Mouse (Mus musculus): ENCODE results near the gene Osbpl7. TPM values are rescaled to one million over a fixed set of nuclear protein-coding genes. Genes with fewer than 3 reads are reported as not detected.

The Osbpl7 gene
- polyA plus RNA-seq, 1 experiment from 2014 or later: 10.1 TPM

DNA sequence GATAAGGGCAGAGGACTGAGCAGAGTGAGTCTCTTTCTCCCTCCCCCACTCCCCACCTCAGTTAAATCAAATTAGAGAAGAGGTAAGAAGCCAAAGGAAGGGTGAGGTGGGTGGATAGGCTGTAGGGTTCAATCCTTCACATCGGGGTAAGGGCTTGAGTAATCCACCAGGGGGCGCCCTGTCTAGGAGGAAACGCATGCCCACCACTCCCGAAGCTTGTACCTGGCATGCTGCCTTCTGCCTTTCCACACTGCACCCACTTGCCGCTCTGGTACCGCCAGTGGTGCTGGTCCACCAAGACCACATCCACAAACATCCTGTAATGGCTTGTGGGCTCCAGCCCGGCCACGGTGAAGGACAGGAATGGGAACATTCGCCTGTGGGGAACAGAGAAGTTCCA is 51.3 kb downstream of the Osbpl7 start:
- 16% methylated on average over 9 of the region's 9 CpGs for WGBS
- H3K36me3 ChIP-seq: no peaks in the 10 kb centered on the region

DNA sequence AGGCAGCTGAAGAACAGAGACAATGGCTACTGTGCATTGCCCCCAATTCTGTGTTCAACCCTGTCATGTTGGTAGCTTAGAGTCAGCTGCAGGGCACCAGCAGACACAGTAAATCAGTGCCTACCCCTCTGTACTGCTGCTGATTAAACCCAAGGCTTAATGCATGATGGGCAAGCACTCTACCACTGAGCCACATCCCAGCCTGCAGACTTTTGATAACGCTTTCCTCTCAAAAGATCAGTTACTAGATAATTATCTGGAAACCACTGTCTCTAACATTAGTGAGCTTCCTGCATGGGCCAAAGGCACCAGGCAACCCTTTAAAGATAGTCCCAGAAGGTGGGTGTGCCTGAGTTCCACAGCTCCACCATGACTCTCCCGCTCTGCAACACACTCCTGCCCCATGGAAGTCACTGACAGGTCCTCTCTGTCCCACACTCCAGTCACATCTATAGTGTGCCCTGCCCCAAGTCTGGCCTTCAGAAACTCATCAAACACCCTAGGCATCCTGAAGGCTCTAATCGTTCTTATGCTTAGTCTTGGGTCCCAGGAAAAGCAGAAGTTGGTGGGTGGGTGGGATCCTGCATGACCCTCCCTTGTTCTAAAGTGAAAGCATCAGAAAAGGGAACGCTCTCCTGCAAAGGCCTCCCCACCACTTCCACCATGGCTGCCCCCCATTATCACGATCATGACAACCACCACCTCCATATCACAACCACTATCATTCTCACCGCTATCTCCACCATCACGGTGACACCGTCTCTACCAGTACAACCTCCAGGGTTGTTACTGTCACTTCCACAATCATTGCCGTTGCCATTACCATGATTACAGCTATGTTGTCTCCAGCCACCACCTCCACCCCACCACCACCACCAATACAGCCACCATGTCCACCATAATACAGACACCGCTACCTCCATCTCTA is 53.0 kb downstream of the Osbpl7 start:
- WGBS: 89% methylated on average over 10 of the region's 10 CpGs

More for the DNA sequence above, 51.3 kb downstream of the Osbpl7 start:
- H3K27me3 ChIP-seq: peaks cover 45% of the 10 kb centered on the region
- H3K4me3 ChIP-seq: no peak overlapping the region
- no peaks in the 10 kb centered on the region for H3K9me3 ChIP-seq
- H3K9ac ChIP-seq: no peak overlapping the region
- H3K27ac ChIP-seq: no peak overlapping the region
- no peak for ATAC-seq (ENCODE audit: low FRiP score, low read depth)
- no peak overlapping the region for H3K4me2 ChIP-seq (replicated peaks)
- H3K4me1 ChIP-seq: 0 out of 2 replicates have a peak, but pooled peaks cover 4% of the 10 kb centered on the region

DNA sequence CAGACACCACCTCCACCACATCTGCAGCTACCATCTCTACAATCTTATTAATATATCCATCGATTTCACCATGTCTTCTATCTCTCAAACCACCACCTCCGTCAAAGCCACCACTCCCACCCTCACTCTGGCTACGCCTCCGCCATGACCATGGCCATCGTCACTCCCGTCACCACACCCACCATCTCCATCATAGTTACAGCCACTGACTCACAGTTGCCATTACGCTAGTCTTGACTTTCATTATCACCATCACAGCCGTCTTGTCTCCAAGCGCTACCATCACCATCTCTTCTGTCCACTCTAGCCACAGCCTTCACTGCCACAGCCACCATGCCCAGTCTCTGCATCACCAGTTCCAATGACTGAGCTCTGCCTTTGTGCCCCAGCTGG is 53.7 kb downstream of the Osbpl7 start:
- Histone ChIP-seq H3K36me3 (no peaks in the 10 kb centered on the region), H3K4me2 (replicated peaks) (no peak overlapping the region), H3K9ac (no peak overlapping the region), H3K9me3 (no peaks in the 10 kb centered on the region), H3K4me1 (no peaks in the 10 kb centered on the region), H3K27me3 (peaks cover 22% of the 10 kb centered on the region), H3K27ac (no peak overlapping the region), H3K4me3 (no peak overlapping the region)
- WGBS: 94% methylated on average over 9 of the region's 9 CpGs
- no peak for ATAC-seq (ENCODE audit: low FRiP score, low read depth)

More for the DNA sequence above, 53.0 kb downstream of the Osbpl7 start:
- H3K36me3 ChIP-seq: no peaks in the 10 kb centered on the region
- H3K4me1 ChIP-seq: 0 out of 2 replicates have a peak, but pooled peaks cover 4% of the 10 kb centered on the region
- no peak overlapping the region for H3K4me2 ChIP-seq (replicated peaks)
- H3K9ac ChIP-seq: no peak overlapping the region
- H3K27ac ChIP-seq: no peak overlapping the region
- no peak for ATAC-seq (ENCODE audit: low FRiP score, low read depth)
- H3K4me3 ChIP-seq: no peak overlapping the region
- no peaks in the 10 kb centered on the region for H3K9me3 ChIP-seq
- peaks cover 28% of the 10 kb centered on the region for H3K27me3 ChIP-seq

- Histone ChIP-seq H3K9ac (no peak overlapping the region), H3K9me3 (no peaks in the 10 kb centered on the region), H3K4me1 (peaks cover 2% of the 10 kb centered on the region; the same call in 1 of the 2 replicates), H3K4me3 (no peak overlapping the region), H3K4me2 (replicated peaks) (no peak overlapping the region), H3K27me3 (peaks cover 30% of the 10 kb centered on the region), H3K27ac (no peak overlapping the region), H3K36me3 (no peaks in the 10 kb centered on the region)
- WGBS: 78% methylated on average over 16 of the region's 16 CpGs
- no peak for ATAC-seq (ENCODE audit: low FRiP score, low read depth)
These were observed 58.5 kb downstream of the Osbpl7 start for GRCm38 (mm10) chr11:97108976-97109375.

DNA sequence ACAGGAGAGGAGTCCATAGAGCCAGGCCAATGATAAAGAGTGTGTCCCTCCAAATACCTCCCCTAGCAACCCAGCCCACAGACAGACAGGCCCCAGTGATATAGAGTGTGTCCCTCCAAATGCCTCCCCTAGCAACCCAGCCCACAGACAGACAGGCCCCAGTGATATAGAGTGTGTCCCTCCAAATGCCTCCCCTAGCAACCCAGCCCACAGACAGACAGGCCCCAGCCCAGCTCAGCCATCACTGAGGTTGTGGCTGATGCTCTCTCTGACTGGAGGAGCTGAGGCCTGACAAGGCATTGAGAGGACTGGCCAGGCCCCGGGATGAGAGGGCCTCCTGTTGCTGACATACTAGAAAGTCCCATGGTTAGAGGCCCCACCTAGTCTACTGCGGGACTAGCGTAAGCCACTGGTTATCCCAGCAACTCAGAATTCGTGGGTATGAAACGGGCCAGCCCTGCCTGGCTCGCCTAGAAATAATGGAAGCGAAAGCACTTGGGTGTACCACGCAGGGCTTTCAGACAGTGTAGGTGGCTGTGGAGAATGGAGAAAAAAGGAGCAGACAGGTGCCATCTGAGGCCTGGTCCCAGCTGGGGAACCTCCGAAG is 62.2 kb downstream of the Osbpl7 start:
- Histone ChIP-seq H3K9me3 (no peaks in the 10 kb centered on the region), H3K27me3 (peaks cover 67% of the 10 kb centered on the region), H3K36me3 (no peaks in the 10 kb centered on the region), H3K27ac (no peak overlapping the region), H3K4me1 (peaks cover 19% of the 10 kb centered on the region), H3K4me3 (no peak overlapping the region), H3K9ac (no peak overlapping the region), H3K4me2 (replicated peaks) (no peak overlapping the region)
- ATAC-seq (ENCODE audit: low FRiP score, low read depth): no peak
- 83% methylated on average over 9 of the region's 9 CpGs for WGBS

DNA sequence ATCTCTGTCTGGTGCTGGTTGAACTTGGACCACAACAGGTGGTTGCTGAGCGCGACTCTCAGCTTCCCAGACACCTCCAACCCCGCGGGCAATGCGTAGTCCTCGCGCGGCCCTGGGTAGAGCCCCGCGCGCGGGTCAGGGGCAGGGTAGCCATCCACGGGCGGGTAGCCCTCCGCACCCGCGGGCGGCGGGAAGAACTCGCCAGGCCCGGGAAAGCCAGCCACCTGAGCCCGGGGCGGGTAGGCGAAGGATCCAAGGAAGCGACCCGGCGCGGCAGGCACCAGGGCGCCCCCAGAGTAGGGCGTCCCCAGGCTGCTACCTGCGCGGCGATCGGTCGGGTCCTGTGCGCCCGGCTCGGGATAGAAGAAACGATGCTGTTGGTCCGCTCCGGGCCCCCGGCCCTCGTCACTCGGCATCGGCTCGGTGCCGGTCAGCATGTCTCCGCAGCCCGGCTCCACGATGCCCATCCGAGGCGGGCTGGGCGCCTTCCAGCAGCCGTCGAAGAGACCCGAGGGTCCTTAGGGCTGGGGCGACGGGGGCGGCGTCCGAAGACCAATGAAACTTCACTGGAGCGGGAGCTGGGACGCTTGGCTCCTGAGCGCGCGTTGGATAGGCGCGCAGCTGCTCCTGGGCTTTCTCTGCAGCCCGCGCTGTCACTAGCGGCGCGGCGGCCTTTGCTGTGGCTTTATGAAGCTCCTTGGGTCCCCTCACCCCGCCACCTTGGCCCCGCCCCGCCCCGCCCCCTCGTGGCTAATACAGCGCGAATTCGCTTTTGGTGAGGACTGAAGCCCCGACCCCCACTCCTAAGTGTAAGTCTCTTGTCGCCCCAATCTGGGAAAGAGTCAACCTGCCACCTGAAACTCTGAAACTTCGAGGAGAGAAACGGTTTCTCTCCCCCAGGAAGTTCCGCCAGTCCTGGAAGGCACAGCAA is 64.5 kb downstream of the Osbpl7 start, which contains the start of gene Tbx21:
TSS of gene Tbx21 (minus strand) at position 661 of the 931 bp plus-strand sequence.
- Histone ChIP-seq H3K4me3 (peak within 1 kb of the TSS; percentile 47), H3K36me3 (no peaks in the 10 kb centered on the region), H3K4me2 (replicated peaks) (peak within 1 kb of the TSS; percentile 81), H3K27ac (no peak within 1 kb of the TSS), H3K9me3 (no peaks in the 10 kb centered on the region), H3K4me1 (peaks cover 19% of the 10 kb centered on the region), H3K9ac (peak within 1 kb of the TSS; percentile 55), H3K27me3 (peaks cover 84% of the 10 kb centered on the region)
- no peak for ATAC-seq (ENCODE audit: low FRiP score, low read depth)
- WGBS: under 1% methylated on average over 84 of the region's 87 CpGs

GRCm38 (mm10) chr11:97115797-97116196 is 65.4 kb downstream of the Osbpl7 start:
- Histone ChIP-seq H3K9me3 (no peaks in the 10 kb centered on the region), H3K4me1 (peaks cover 26% of the 10 kb centered on the region), H3K4me3 (peak overlapping the region; percentile 47), H3K27ac (no peak overlapping the region), H3K9ac (no peak overlapping the region), H3K4me2 (replicated peaks) (peak overlapping the region; percentile 81), H3K36me3 (no peaks in the 10 kb centered on the region), H3K27me3 (peaks cover 82% of the 10 kb centered on the region)
- no peak for ATAC-seq (ENCODE audit: low FRiP score, low read depth)
- WGBS: 7% methylated on average over 11 of the region's 11 CpGs

Small RNAs within 50 kb of the gene (microRNA-seq; reads per million reads assigned to microRNA genes)
- 0.87 reads per million for gene Mir8103

Other genes with a start within 250 kb of the Osbpl7 start
- 68.6 and 69.3 TPM in 2 replicates for gene Nfe2l1, start 220.7 kb upstream of the Osbpl7 start, polyA plus RNA-seq (2015; fragmentation: Nextera tagmentation; extraction: Ambion mirVana)
- 140 and 149 TPM in 2 replicates for gene Copz2, start 200.8 kb upstream of the Osbpl7 start, polyA plus RNA-seq (2015; fragmentation: Nextera tagmentation; extraction: Ambion mirVana)
- gene Cdk5rap3, start 134.1 kb upstream of the Osbpl7 start, polyA plus RNA-seq (2015; fragmentation: Nextera tagmentation; extraction: Ambion mirVana): 87.0 and 92.3 TPM in 2 replicates
- 0.60 and 0.97 TPM in 2 replicates for gene Prr15l, start 122.5 kb upstream of the Osbpl7 start, polyA plus RNA-seq (2015; fragmentation: Nextera tagmentation; extraction: Ambion mirVana)
- gene Pnpo, start 106.6 kb upstream of the Osbpl7 start, polyA plus RNA-seq (2015; fragmentation: Nextera tagmentation; extraction: Ambion mirVana): 21.2 and 25.0 TPM in 2 replicates
- gene Sp2, start 67.7 kb upstream of the Osbpl7 start, polyA plus RNA-seq (2015; fragmentation: Nextera tagmentation; extraction: Ambion mirVana): 16.9 and 18.7 TPM in 2 replicates
- 3.6 and 4.3 TPM in 2 replicates for gene Sp6, start 37.2 kb upstream of the Osbpl7 start, polyA plus RNA-seq (2015; fragmentation: Nextera tagmentation; extraction: Ambion mirVana)
- 27.2 and 27.7 TPM in 2 replicates for gene Scrn2, start 20.7 kb upstream of the Osbpl7 start, polyA plus RNA-seq (2015; fragmentation: Nextera tagmentation; extraction: Ambion mirVana)
- gene Lrrc46, start 9.2 kb upstream of the Osbpl7 start, polyA plus RNA-seq (2015; fragmentation: Nextera tagmentation; extraction: Ambion mirVana): 0.92 and 0.98 TPM in 2 replicates
- 81.9 and 83.2 TPM in 2 replicates for gene Mrpl10, start 9.1 kb upstream of the Osbpl7 start, polyA plus RNA-seq (2015; fragmentation: Nextera tagmentation; extraction: Ambion mirVana)
- 0.09 TPM in 1 of 2 replicates, not detected in the other for gene Tbx21, start 64.7 kb downstream of the Osbpl7 start, polyA plus RNA-seq (2015; fragmentation: Nextera tagmentation; extraction: Ambion mirVana)
- gene Tbkbp1, start 100.9 kb downstream of the Osbpl7 start, polyA plus RNA-seq (2015; fragmentation: Nextera tagmentation; extraction: Ambion mirVana): 8.2 and 8.4 TPM in 2 replicates
- gene Kpnb1, start 137.3 kb downstream of the Osbpl7 start, polyA plus RNA-seq (2015; fragmentation: Nextera tagmentation; extraction: Ambion mirVana): 57.3 and 59.2 TPM in 2 replicates
- 90.8 and 96.0 TPM in 2 replicates for gene Npepps, start 230.0 kb downstream of the Osbpl7 start, polyA plus RNA-seq (2015; fragmentation: Nextera tagmentation; extraction: Ambion mirVana)

Measured in limb, embryonic 13.5 days (tissue).